Mouse (Mus musculus) thymus, postnatal 36 days (tissue): ENCODE data around the gene Vmn1r74.
"Not testable (repeated sequence)": the region's sequence is repeated elsewhere in the genome, so short reads cannot be mapped to it uniquely, and the experiment has no call there.

ENCODE experiments used
- DNase-seq, 2 experiments: peaks; one replicate each; pipeline ENCODE4 v3.0.0; 2022; ENCODE audit warnings: mixed read lengths in 2 of 2

The Vmn1r74 gene

DNA sequence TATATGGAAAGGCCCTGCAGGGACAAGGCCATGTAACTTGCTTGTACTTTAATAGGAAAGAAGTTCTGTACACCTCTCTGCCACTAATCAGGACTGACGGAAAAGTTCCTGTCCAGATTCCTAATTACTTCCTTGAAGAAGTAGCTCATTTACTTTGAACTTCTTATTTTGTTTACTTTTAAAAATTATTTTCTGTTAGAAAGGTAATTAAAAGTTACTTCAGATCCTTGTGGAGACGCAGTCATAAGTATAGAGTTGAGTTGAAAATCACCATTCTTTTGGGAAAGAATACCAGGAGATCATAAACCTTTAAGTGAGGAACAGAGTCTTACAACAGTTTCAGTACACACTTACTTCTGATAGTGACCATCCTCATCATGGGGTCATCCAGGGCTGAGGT, at the start of gene Vmn1r74:
Vmn1r74 (plus strand) TSS at position 301 of the 400 bp plus-strand sequence.
- no peak for DNase-seq

GRCm38 (mm10) chr7:11813751-11814150, 20.0 kb upstream of the Vmn1r74 start:
- DNase-seq: no peak

DNA sequence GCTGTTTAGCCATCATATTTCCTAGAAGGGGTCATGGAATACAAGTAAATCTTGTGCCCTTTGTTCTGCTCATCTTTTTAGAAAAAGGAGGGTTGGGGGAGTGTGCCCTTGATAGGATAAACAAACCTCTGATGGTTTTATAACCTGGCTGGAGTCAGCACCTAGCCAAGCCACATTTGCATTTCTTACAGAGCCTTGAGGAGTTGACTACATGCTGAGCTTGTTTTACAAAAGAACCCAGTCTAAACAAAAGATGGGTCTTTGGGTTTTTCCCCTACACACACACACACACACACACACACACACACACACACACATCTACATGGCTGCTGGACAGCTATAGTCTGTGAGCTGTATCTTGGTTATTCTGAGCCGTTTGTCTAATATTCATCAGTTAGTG, 11.6 kb upstream of the Vmn1r74 start:
- DNase-seq: no peak

DNA sequence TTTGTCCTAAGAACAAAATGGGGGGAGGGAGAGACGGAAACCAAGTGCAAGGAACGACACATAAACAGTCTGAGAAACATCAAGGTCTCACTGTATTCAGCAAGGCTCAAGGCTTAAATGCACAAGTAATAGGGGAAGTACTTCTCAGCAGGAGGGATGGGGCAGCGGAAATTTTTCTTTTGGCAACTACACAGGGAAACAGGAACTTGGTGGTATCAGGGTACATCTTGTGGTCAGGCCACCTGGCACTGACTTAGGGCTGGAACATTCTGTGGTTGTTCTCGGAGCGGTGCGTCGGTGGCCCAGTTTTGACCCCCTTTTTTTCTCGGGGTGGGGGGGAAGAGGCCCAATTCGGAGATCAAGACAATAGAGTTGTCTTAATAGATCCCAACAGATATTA, 10.5 kb upstream of the Vmn1r74 start:
- not testable (repeated sequence) for DNase-seq

- DNase-seq: no peak
Observed at GRCm38 (mm10) chr7:11874330-11874729, 40.5 kb downstream of the Vmn1r74 start, which contains the start of gene Vmn1r75. Gene Vmn1r75, plus strand, starts transcription at chr7:11874630.
